Mouse (Mus musculus) heart, postnatal 10 days (tissue): Measurements from ENCODE around the gene Susd2. TPM values are rescaled to one million over a fixed set of nuclear protein-coding genes. Genes with fewer than 3 reads are reported as not detected.
A peak's percentile ranks its signal among the peaks of the same experiment; 100 is the strongest.

Source experiments
- DNase-seq, 2 experiments: peaks; one replicate each; pipeline ENCODE4 v3.0.0; 2021
- intact Hi-C: fragments of 180-260 bp; cut with DNase I; formaldehyde crosslinking; loops from one replicate; pipeline ENCODE4 v1.15.1; 2025
- total RNA-seq, 2 experiments: library from RNA; stranded (reverse); gene quantifications; 2 replicates each; pipeline ENCODE4 v1.2.3; 2021

The Susd2 gene
- total RNA-seq, result 1 to 10 TPM; 2.8 to 3.4 TPM

DNA sequence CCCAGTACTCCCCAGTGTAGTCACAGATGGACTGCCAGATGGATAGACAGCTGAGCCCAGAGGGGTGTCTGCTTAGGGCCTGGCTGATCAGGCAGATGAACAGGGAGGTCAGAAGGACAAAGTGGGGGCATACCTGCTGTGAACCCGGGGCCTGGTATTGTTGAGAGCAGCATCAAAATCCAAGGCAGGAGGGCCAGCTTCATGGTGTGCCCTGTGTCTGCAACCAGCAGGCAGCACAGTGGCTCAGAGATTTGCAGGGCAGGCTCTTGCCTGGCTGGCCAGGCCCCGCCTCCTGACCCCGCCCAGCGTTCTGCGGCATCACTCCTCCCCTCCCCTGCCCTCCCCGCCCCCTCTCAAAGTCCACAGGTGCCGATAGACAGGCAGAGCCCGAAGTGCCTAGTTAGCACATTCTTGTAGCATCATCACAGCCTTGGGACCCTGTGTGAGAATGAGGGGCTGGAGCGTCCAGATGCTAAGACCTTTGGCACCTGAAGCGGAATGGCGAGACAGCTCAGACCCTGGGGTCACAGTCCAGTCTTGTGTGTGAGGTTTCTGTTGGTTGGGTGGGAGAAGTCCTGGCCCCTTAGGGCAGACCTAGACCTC, at the start of gene Susd2:
Gene Susd2, minus strand, starts transcription at position 268 of the 603 bp plus-strand sequence.
- intact Hi-C loops, result loop anchor here (5.0 kb wide), 1 partner anchor 188 kb away; no protein-coding TSS in a partner anchor
- peak; percentile 41 to 54 for DNase-seq

DNA sequence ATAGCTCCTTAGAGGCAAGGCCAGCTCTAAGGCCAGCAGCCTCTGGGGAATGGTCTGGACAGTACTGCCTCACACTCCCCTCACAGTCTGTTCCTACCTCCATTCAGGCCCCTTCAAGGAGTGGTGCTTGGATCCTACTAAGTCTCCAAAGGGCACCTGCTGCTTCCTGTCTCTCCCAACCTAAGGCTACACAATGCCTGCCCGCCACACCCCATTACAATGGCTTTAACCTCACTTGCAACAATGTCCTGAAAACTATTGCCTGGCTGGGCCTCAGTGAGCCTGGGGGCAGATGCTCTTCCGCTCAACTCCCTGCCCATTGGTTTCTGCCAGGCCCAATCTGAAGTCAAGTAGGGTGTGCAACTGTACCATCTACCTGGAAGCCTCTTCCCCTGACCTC, 44.8 kb upstream of the Susd2 start:
- no peak for DNase-seq
- intact Hi-C loops, result no loop called here

DNA sequence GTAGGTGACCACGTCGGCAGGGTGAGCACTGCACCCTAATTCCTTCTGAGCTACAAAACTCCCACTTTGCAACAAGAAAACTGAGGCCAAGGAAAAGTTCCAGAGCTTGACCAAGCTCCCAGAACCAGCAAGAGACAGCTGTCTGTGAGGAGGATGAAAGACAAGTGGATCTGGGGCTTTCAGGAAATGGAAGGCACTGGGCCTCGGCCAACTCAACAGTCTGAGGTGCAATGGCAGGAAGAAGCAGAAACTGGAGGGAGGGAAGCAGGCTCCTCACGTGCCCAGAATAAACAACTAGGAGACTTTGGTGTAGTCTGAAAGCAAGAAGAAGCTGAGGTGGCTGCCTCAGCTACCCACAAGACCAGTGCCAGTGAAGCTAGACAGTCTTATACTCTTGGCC, 42.9 kb upstream of the Susd2 start:
- intact Hi-C loops, result no loop called here
- no peak for DNase-seq

DNA sequence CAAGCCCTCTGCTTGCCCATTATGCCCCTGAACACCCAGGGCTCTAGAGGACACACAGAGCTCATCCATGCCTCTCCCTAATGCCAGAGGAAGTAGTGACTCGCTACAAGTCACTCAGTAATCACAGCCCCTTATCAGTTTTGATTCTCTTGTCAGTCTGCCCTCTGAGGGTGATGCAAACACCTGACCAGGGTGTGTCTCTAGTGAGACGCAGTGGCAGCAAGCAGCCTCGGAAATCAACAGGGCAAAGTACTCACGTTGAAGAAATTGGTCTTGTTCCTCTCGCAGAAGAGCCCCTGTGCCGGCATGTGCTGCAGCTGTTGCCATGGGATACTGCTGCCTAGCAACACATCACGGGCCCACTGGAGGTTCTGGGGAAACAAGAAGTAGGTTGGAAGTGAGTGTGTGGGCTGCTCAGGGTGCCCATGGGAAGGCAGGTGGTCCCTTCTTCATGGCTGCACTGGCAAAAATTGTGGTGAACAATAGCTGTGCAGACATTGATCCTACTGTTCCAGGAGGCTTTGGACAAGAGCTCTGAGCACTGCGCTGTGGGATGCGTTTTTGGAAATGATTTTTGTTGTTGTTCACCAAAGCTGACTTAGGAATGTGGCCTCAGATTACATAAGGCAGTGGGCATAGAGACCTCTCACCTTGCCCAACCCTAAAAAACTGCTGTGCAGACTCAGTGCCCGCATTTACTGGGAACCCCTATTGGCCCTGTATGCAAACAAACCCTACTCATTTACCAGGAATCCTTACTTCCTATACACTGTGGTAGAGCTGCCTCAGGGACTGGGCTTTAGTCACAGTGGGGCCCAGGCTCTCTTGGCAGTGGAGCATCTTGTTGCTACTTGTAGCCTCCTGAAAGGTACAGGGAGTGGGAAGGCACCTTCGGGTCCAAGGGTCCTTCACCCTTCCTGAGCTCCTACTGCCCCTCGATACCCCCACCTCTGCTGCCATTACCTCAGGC, 40.5 kb upstream of the Susd2 start:
- intact Hi-C loops, result no loop called here
- DNase-seq, result no peak

DNA sequence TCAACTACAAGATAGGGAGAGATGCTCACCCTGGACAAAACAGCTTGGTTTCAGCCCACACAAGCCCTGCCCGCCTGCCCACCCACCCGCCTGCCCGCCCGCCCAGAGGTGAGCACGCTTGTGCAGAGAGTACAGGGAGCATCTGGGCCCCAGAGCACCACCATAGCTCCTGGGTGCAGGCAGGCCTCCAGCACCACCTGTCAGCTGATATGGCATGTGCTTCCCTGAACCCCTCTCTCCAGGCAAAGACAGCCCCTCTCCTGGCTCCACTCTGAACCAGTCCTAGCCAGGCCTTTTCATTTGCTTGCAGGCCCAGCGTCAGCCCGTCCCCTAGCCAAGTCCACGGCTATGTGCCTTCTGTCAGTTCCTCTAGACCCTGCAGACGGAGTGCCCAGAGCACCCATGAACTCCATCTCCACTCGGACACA, 36.8 kb upstream of the Susd2 start:
- intact Hi-C loops, result no loop called here
- DNase-seq, result no peak

DNA sequence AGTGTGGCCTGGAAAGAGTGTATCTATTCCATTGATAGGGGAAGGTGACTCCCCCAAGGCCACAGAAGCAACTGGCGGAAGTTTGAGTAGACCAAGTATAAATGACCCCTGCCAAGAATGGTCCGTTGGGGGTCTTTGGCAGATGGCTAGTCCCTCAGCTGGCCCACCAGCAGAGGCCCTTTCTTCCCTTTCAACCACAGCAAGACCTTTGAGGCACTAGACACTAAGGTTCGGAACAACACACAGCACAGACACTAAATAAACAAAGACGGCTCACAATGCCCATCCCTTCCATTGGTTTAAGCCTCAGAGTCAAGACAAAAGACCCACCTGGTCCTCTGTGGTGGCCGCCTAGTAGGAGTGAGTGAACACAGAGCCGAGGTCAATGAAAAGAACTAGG, 35.4 kb upstream of the Susd2 start:
- no peak for DNase-seq
- intact Hi-C loops, result no loop called here

DNA sequence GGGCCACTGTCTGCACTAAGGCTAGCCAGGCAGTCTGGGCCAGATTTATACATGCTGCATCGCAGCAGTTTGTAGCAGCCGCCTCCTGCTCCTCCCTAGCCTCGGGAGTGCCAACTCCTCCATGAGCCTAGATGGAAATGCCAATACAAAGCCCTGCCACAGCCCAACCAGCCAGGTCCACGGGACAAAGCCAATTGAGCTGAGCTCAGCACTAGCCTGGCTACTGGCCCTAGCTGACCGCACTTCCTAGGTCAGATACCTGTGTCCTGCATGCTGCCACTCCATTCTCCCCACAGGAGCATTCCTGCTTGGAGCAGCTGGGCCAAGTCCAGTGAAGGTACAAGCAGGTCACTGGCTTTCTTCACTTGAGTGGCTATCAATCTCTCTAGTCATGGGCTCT, 34.2 kb upstream of the Susd2 start:
- intact Hi-C loops, result no loop called here
- peak; percentile 43 to 50 for DNase-seq

DNA sequence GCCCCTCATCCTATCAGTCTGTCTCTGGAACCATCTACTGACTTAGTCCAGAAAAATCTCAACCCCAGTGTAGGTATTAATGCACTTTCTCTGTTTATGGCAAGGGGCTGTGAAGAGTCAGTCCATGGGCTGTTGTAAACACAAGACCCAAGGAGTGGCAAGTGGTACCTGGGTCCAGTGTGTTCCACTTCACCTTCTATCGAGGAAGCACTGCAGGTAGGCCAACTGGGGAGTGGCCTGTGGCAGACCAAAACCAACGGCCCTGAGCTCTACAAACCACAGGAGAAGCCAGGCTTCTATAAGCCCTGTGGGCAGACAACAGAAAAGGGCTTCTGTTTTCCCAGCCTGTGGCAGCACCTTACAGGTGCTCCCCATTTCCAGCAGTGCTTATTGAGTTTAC, 33.8 kb upstream of the Susd2 start:
- intact Hi-C loops, result no loop called here
- DNase-seq, result no peak

DNA sequence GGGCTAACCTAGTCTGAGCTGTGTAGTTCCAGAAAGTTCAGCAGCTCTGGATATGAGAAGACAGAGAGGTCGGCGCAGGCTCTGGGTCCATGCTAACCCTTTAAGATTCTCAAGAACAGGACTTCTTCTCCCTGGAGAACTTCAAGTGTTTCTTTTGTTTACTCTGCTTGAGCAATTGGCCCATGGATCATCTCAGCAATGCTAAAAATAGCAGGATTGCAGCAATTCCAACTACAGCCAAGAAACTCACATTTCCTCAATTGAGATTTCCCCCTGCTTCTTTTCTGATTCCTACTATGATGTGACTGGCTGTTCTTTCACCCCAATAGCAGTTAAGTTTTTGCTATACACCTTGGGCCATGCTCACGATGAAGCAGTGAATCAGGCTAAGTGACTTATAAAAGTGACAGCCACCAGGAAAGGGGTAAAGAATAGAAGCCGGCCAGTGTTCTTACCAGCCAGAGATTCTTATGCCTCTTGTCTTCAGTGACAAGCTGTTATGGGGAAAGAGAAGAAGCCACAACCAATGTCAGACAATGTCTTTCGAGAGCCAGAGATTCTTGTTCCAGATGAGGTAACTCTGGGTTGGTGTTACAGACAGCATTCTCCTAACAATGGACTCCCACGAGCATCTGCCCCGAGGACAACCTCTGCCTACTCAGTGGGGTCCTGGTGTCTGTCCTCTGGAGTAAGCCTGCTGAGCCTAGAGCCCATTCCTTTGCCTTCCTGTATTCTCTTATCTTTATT, 33.2 kb upstream of the Susd2 start:
- intact Hi-C loops, result no loop called here
- DNase-seq, result peak; percentile 51 to 52

DNA sequence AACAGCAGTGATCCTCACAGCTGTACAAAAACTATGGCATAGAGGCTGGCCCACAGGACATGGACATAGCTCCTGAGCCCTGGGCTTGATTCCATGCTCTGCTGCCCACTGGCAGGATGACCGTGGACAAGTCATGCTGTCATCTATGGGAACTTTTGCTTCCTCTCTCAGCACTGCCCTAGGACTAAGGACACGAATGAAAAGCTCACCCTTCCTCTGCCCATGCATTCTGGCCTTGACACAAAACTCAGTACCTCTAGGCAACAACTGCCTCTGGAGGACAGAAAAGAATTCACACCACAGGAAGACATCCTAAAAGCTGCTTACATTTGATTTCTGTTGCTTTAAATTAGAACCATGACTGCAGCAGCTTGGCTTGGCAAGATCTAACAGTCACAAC, 32.5 kb upstream of the Susd2 start:
- no peak for DNase-seq

DNA sequence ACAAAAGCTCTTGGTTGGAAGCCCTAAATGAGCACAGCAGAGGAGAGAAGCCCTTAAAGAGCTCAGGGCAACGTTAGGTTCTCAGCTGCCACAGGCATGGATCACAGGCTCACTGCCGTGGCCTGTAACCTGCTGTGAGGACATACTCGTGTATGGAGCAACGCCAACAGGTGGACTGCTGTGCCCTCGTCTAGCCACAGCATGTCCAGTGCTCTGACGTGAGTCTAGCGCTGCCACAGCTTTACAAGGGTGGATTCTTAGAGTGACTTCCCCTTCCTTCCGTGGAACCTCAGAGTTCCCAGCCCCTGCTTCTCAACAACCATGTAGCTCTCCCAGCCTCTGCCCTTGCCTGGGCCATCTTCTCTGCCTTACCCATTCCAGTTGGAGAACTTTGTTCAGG, 31.8 kb upstream of the Susd2 start:
- no peak for DNase-seq

More for the DNA sequence above, 32.5 kb upstream of the Susd2 start:
- intact Hi-C loops, result no loop called here

DNA sequence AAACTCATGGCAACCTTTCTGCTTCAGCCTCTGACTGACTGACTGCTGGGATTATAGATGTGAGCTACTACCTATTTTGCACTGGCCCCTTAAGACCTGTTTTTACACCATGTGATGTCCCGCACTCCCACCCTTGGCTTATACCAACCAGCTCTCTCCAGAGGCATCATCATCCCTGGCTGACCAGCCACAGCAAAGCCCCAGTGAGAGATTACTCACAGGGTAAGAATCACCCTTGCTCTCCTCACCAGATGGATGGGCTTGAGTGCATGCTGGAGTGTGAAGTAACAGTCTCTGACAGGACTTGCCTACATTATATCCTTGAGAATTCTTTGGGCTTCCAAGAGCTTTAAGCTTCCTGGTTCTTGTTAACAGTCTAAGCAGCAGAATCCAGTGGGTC, 26.1 kb upstream of the Susd2 start:
- DNase-seq, result no peak
- intact Hi-C loops, result no loop called here

More for the DNA sequence above, 31.8 kb upstream of the Susd2 start:
- intact Hi-C loops, result no loop called here

DNA sequence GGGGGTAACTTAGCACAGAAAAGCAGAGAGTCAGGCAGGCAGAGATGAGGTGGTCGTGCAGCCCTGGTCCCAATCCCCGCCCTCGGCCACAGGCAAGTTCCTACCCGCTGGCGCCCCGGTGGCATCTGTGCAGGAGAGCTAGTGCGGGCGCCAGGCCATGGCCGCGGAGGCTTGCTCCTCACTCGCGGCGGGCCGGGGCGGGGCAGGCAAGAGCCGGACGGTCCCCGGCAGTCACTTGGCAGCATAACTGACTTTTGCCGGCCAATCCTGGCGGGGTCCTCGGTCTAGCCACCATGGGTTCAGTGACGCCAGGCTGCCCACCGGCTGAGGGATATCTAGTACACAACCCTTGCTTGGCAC, 24.1 kb upstream of the Susd2 start:
- DNase-seq, result peak; percentile 84 to 85
- intact Hi-C loops, result no loop called here

DNA sequence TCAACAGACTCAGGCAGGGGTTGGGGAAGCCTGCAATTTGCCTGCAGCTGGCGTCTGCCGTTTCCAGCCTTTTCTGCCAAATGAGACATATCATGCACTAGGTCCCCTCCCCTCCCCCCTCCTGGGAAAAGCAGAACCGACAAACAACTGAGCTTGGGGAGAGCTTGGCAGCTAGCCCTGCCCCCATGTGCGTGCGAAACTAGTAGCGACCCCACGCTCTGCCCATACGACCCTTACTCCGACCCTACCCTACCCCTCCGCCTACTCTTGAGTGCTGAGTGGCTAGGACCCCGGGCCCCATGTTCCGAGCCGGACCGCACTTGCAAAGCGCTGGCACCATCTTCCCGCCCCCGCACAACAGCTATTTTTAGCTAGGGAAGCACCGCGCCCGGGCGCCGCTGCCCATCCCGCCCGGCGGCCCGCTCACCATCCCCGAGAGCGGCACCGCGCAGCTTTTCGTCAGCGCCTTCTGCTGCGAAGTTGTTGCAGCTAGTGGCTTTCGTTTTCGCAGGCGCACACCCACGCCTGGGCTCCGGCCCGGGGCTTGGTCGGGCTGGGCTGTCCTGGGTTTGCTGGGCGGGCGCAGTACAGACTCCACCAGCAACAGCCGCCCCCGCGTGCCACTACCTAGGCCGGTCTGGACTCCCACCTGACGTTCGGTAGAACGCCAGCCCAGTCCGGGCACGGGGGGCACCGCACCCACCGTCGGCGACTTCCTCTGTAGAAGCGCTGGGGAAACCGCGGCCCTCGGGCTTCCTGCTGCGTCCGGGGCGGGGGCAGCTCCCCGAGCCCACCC, 23.5 kb upstream of the Susd2 start:
- peak; percentile 82 to 83 for DNase-seq
- intact Hi-C loops, result no loop called here

DNA sequence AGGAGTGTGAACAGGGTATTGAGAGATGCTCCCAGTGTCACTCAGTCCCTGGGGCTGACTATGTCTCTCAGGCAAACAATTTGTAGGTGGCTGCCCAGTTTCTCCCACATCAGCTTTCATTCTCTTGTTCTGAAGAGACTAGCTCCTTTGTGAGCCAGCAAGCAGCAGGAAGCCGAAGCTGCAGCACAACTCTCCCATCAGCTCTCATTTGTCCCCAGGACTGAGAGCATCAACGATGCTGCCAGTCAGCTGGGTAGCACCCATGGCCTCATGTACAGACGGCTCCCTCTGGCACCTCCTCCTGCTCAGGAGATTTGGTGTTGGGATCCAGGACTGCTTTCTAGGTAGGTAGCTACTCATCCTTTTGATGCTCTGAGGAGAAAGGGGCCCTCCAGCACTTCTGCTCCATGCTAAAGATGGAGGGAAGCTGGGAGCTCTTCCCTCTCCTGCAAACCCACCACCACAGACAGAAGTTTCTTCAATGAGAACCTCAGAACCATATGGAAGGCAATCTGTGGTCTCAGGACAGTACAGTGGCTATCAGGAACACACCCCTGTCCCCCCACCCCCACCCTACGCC, 22.7 kb upstream of the Susd2 start:
- intact Hi-C loops, result no loop called here
- DNase-seq, result no peak

DNA sequence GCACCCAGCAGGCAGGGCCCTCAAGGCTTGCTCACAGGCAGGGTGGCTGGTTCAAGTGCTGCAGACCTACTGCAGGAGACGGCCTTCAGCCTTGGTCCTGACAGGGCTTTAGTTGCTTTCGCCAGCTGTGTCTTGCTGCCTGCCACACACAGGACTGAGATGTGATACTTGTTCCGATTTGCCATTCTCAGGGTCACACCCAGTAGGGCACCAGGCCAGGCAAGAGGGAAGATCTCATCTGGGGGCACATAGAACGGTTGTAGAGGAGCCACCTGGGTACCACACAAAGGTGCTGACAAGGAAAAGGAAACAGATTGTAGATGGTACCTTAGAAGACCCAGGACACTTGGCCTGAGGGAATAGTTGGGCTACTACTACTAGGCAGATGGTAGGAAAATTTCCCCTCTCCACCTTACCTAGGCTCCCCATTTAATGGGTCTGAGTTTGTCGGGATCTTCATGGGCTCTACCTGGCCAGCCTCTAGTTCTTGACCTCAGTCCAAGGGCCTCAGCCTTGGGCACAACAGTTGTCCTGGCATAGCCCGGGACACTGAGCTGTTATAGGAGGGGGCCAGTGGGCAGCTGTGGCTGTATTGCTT, 21.0 kb upstream of the Susd2 start:
- intact Hi-C loops, result no loop called here
- no peak for DNase-seq

DNA sequence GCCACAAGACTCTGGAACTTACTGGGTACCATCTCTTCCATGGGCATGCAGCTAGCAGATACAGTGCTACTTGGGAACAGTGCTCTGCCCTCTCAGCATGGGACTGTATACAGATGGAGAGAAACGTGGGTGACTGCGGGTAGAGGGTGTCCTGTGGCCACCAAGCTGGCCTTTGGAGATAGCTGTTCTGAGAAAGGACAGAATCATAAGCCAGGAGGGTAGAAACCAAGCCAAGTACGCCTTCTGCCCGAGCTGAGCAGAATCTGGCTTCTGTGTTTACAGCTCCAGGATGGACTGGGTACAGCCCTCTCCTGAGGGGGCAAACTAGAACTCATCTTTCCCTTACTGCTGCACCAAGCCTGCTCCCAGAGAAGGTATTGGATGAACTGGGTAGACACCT, 18.8 kb upstream of the Susd2 start:
- no peak for DNase-seq
- intact Hi-C loops, result no loop called here

DNA sequence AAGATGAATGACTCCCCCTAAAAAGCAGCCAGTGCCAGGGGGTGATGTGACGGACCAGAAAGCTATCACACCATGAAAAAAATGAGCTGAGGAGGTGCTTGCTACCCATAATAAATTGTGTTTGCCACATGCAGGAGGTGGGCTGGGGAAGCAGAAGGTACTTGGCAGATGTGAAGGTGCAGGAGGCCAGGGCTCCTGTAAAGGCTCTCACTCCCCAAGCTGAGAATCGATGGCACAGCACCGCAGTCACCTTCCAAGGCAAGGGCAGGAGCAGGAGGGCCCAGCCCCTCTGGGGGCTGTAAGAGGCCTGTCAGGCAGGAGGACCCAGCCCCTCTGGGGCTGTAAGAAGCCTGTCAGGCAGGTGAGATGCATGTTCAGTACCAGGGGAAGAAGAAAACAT, 18.1 kb upstream of the Susd2 start:
- intact Hi-C loops, result no loop called here
- no peak for DNase-seq

DNA sequence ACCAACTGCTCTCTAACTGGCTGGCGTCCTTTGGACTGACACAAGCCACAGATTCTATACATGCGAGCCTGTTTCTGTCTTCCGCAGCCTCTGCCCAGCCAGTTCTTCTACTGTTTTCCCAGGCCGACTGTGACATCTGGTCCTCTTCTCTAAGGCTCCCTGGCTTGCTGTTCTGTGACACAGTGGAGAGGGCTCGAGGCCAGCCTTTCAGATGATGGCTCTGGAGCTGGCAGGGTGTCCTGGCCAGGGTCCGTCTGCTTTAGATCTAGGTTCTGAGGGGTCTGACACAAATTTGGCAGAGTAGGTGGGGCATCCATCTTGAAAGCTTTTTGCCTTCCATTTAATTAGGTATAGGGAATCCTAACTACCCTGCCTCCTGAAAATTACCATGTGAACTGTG, 17.6 kb upstream of the Susd2 start:
- DNase-seq, result peak in 1 of 2 experiments; percentile 46
- intact Hi-C loops, result no loop called here

DNA sequence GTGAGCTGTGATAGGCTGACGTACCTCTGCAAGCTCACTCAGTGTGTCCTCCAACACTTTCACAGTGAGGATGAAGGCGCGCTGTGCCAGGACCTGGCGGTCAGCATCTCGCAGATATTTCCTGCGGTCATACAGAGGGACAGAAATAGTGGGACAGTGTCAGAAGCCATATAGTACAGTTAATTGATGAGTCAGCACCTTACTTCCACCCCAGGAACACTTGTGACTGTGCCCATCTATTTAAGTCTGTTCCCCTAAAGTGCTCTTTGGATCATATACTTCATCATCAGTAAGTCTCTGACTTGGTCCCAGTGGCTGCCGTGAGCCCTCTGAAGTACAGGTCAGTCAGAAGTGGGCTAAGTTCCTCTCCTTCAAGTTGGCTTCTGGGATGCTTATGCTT, 14.0 kb upstream of the Susd2 start:
- DNase-seq, result no peak
- intact Hi-C loops, result no loop called here
